Mouse (Mus musculus): ENCODE measurements around the gene Zfp991. TPM values are rescaled to one million over a fixed set of nuclear protein-coding genes. Genes with fewer than 3 reads are reported as not detected.
"Not testable (repeated sequence)": the region's sequence is repeated elsewhere in the genome, so short reads cannot be mapped to it uniquely, and the experiment has no call there.

The Zfp991 gene
- polyA plus RNA-seq, 1 experiment from 2014 or later: 7.8 TPM

DNA sequence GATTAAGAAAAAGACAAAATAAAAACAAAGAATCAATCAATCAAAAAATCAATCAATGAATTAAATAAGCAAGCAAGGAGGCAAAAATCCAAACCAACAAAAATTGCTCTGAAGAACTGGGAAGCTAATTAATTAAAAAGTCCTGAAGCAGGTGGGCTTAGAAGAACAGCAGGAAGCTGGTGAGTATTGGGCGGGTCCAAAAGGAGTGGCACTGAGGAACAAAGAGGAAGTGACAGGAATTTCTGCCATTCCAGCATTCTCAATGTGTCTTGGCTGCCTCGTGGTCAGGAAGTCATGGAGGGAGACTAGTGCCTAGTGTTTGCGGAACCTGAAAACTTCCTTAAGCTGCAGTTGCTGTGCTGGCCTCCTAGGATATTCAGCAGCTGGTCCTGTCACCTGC lies 98.2 kb downstream of the Zfp991 start:
- not testable (repeated sequence) for H3K27ac ChIP-seq; H3K27me3 ChIP-seq; H3K36me3 ChIP-seq; H3K4me1 ChIP-seq; H3K4me3 ChIP-seq; H3K9ac ChIP-seq; ATAC-seq (ENCODE audit: low FRiP score, low read depth); H3K4me2 ChIP-seq (replicated peaks)
- peaks cover 40% of the 10 kb centered on the region for H3K9me3 ChIP-seq
- WGBS: 68% methylated on average over 2 of the region's 3 CpGs

Other genes with a start within 250 kb of the Zfp991 start
- gene Gm21411, start 222.4 kb upstream of the Zfp991 start, polyA plus RNA-seq (2015; fragmentation: Nextera tagmentation; extraction: Ambion mirVana): not detected in 2 replicates
- gene Zfp989, start 160.1 kb upstream of the Zfp991 start, polyA plus RNA-seq (2015; fragmentation: Nextera tagmentation; extraction: Ambion mirVana): not detected in 2 replicates
- gene Rex2, start 110.2 kb upstream of the Zfp991 start, polyA plus RNA-seq (2015; fragmentation: Nextera tagmentation; extraction: Ambion mirVana): not detected in 2 replicates
- 0.13 and 0.15 TPM in 2 replicates for gene Zfp988, start 173.6 kb downstream of the Zfp991 start, polyA plus RNA-seq (2015; fragmentation: Nextera tagmentation; extraction: Ambion mirVana)
- gene Zfp978, start 229.3 kb downstream of the Zfp991 start, polyA plus RNA-seq (2015; fragmentation: Nextera tagmentation; extraction: Ambion mirVana): 0.18 TPM in 1 of 2 replicates, not detected in the other

All from limb, embryonic 13.5 days (tissue).